Mouse (Mus musculus) inflammation-experienced regulatory T-cells, adult 6 months (primary cell): ENCODE data around the gene Tab1. TPM values are rescaled to one million over a fixed set of nuclear protein-coding genes. Genes with fewer than 3 reads are reported as not detected.

Experiments used
- ATAC-seq: one replicate; pipeline ENCODE4 v1.8.0; 2017
- polyA plus RNA-seq, 3 experiments: library from polyadenylated mRNA; unstranded; fragments of 100-300 nt; shearing (Covaris generic); gene quantifications; one replicate each; pipeline ENCODE4 v1.2.1; 2017

Tab1 gene
- polyA plus RNA-seq, 3 experiments from 2014 or later: 12.2 to 15.9 (median 12.3) TPM

DNA sequence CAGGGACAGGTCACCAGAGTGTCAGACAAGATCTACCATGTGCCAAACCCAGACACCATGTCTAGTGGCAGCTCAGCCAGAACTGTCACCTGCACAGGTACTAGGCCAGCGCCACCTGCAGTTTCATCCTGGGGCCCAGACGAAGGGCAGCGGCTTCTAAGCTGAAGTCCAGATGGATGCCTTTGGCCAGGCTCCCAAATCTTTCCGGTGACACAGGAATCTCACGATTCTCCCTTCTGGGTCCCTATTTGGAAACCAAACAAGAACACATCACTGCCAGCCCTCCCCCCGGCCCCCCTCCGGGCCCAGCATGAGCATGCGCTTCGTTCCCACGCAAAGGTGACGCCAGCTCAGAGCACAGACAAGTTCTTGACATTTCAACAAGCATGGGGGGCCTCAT lies 30.3 kb downstream of the Tab1 start:
- no peak for ATAC-seq

DNA sequence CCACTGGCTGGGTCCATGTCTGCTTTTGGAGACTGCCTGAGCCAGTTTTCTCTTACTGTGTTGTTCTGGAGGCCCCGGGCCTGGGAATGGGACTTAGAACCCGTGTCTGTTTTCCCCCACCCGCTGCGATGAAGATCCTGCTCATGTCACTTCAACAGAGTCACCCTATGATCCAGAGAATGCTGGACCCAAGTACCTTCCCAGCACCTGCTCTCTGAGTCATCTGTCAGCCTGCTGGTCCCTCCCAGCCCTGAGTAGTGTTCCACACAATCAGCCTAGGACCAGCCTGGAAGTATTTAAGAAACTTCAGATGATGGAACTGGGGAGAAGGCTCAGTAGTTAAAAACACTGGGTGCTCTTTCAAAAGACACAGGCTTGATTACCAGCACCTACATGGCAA lies 30.8 kb downstream of the Tab1 start:
- no peak for ATAC-seq

DNA sequence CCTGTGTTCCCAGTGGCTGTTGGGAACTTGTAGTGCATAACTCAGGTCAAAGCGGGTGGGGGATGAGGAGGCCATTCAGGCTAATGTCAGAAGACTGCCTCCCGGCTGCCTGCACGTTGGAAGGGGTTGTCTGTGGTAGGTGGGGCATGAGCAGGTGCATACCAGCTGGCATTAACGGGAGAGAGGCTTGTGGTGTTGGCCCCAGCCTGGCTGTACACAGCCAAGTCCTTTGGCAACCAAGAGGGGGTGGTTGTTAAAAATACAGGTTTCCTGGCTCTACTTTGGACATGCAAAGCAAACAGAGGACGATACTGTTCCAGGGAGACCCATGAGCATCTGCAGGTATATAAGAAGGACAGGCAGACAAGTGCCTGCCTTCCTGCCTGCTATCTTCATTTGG lies 32.5 kb downstream of the Tab1 start:
- no peak for ATAC-seq

DNA sequence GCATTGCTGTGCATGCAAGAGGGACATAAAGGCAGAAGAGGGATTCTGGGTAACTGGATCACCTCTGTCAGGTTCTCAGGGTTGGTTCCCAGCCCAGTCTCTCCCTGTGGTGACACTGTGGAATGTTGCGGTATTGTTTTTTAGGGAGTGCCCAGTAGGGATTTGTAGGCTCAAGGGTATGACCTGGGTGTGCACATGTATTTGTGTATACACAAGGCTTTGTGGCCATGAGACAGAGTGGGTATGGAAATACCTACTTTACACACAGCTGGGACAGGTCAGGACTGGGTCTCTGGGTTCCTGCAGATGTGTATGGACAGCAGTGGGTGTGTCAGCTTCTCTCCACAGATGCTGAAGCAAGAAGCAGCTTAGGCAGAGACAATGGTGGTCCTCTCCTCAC lies 36.6 kb downstream of the Tab1 start:
- no peak for ATAC-seq

DNA sequence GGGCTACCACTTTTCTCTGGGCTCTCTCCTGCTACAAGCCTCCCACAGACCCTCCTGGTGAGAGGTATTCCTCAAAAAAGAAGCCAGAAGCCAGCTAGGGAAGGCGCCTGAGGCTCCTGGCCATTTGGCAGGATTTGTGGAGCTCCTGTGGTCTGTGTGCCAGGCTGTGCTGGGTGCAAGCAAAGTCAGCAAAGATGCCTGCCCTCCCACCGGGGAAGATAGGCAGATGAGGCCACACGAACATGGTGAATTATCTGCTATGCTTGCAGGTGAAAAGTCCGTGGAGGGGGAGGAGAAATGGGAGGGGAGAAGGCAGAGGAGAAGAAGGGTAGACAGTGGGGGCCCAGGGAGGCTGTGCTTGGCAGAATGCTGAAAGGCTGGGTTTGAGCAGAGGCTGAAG lies 37.4 kb downstream of the Tab1 start:
- ATAC-seq: no peak

DNA sequence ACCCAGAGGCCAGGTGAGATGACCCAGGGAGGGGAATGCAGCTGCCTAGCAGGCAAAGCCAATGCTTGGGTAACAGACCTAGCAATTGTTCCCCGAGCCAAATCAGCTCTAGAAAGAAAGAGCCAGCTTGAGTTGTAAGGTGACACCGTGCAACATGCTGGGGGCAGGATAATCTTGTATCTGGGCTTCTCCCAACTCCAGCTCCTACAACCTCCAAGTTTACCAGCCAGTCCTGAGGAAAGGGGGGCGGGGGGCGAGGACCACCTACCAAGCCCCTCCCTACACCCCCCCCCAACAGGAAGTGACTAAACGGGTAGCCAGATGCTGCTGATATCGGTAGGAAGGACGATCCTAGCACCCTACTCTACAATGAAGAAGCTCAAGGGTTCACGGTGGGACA lies 38.4 kb downstream of the Tab1 start:
- no peak for ATAC-seq

DNA sequence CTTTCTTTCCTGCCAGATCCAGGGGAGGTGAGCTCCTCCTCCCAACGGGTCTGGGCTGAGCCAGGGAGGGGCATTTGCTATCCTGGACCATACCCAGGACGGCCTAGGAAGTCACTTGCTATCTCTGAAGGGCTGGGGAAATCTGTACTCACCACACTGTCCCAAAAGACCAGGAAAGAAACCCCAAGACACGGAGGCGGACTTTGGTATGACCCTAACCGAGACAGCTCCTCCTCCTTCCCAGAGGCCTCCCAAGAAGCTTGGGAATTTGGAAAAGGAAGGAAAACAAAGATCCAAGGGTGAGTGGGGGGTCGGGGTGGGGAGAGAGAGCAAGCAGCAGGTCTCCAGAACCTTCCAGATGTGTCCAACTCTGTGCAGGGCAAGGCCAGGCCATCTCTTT lies 38.9 kb downstream of the Tab1 start:
- no peak for ATAC-seq

DNA sequence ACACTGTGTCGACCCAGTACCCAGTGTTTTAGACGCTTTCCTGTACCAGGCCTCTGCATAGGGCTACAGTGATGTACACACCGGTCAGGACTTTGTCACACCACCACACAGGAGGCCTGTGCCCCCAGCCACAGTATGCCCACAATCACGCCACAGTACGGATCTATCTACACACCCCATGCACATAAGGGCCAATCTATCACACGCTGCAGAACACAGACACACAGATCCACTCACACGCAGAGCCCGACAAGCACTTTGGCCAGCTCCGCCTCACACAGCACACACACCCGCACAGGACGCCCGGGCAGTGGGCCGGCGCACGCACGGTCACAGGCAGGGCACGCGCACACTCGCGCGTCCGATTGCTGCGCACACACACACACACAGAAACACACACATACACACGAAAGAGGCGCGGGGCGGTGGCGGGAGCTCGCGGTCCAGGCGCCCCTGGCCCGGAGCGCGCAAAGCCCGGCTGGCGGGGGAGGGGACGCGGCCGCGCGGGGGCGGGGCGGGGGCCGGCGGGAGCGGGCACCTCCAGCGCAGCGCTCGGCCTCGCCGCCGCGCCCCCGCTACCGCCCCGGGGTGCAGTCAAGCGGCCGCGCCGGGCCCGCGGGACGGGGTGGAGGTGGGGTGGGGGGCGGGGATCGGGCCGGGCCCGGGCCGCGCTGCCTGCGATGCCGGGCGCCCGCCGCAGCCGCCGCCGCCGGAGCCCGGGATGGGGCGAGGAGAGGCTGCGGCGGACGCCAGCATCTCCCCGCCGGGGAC lies 40.3 kb downstream of the Tab1 start, which contains the start of gene Mgat3:
Gene Mgat3 (plus strand): TSS at position 721 of the 771 bp plus-strand sequence.
- ATAC-seq: no peak

- no peak for ATAC-seq
Observed at GRCm38 (mm10) chr15:80173781-80174597, 41.1 kb downstream of the Tab1 start.

DNA sequence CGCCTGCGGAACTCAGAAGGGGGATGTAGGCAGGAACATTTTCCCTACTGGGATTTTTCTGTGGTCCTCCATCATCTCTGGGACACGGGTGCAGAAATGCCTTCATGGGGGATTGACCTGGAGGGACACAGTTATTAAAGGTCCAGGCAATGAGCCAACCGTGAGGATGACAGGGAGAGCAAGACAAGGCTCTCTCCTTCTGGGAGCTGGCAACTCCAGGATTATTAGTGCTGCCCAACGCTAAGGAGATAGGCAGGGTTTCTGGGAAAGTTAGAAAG lies 41.6 kb downstream of the Tab1 start:
- ATAC-seq: no peak

DNA sequence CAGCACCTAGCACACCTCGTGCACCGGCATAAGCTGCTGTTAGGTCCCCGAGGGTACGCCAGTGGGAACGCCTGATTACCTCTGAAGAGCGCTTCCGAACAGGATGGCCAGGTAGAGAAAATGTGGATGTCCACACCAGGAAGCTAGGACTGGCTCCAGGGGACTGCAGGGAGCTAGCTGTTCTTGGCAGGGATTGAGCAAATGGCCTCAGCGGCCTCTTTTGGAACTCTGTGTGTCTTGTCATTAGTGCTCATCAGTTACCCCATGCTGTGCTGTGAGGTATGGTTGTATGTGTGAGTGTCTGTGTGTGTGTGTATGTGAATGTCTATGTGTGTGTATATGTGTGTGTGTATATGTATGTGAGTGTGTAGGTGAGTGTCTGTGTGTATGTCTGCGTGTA lies 42.4 kb downstream of the Tab1 start:
- no peak for ATAC-seq

- no peak for ATAC-seq
Observed at GRCm38 (mm10) chr15:80175756-80176155, 42.8 kb downstream of the Tab1 start.

DNA sequence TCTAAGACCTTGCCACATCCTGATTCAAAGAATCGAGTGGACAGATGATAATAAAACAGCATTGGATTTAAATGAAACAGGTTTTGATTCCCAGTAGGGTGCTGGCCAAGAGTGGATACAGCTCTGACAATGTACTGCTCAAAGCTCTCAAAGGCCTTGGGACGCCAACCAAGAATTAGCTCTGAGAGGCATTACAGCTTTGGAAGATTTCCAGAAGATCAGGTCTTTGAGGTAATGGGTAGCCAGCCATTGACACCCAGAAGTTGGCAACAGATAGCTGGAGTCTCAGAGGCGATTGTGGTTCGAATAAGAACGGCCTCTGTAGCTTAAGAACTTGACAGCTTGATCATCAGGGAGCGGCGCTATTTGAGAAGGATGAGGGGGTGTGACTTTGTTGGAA lies 48.6 kb downstream of the Tab1 start:
- no peak for ATAC-seq

- ATAC-seq: no peak
Observed at GRCm38 (mm10) chr15:80182072-80182700, 49.3 kb downstream of the Tab1 start.

- ATAC-seq: no peak
Observed at GRCm38 (mm10) chr15:80188927-80189326, 56.0 kb downstream of the Tab1 start.

- ATAC-seq: no peak
Observed at GRCm38 (mm10) chr15:80190075-80190474, 57.1 kb downstream of the Tab1 start.

GRCm38 (mm10) chr15:80191585-80192245 lies 58.8 kb downstream of the Tab1 start:
- peak; percentile 77 for ATAC-seq

DNA sequence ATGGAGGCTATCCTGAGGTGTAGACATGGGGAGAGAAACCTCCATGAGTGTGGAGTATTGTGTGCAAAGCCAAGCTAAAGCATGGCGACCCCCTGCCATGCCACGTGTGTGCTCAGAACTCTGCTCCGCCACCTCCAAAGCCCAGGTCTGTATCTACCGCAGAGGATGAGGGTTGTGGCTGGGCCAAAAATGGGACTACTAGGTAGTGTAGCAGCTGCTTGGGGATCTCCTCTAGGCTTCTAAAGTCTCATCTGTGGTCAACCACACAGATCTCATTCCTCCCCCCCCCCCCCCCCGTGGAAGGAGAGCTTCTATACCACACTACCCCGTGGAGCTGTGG lies 59.3 kb downstream of the Tab1 start:
- peak; percentile 82 for ATAC-seq

GRCm38 (mm10) chr15:80192847-80193246 lies 59.9 kb downstream of the Tab1 start:
- no peak for ATAC-seq

GRCm38 (mm10) chr15:80199556-80199955 lies 66.6 kb downstream of the Tab1 start:
- no peak for ATAC-seq

- no peak for ATAC-seq
Observed at GRCm38 (mm10) chr15:80202111-80202775, 69.3 kb downstream of the Tab1 start.

DNA sequence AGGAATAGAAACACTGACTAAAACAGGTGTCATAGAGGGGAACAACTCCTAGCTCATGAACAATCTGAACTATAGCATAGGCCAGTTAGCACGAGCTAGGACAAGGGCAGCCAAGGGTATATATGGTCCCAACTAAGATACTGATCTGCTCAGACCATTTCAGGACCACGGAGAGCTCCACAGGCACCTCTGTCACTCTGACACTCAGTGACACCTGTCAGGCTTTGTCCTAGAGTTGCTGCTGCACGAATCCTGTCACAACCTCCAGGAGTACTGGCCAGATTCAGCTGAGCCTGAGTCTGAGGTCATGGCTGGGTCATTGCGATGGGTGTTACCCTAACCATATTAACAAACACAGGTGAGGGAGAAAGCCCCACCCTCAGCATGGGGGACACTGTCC lies 70.5 kb downstream of the Tab1 start:
- ATAC-seq: no peak

DNA sequence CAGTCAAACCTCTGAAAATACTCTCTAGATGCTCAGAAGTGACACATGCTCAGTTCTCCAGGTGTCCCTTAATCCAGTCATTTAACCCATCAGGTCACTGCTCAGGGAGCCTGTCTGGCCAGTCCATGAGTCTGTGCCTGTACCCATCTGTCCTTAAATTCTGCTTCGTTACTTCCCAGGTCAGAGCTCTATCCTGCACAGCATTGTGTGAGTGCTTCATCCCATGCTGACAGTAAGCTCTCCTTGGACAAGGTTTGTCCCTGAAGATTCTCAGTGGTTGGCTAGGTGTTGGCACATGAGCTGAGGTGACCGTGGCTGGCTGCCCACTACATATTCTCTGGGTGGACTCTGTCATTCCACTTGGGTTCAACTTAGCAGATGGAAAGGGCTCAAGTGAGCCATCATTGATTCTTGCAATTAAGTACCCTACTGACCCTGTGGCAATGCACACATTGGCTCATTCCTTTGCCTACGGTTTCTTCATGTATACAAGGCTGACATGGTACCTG lies 73.2 kb downstream of the Tab1 start:
- ATAC-seq: no peak
